ENCODE assay signal across 10 mouse cellular contexts in the genomic region with DNA sequence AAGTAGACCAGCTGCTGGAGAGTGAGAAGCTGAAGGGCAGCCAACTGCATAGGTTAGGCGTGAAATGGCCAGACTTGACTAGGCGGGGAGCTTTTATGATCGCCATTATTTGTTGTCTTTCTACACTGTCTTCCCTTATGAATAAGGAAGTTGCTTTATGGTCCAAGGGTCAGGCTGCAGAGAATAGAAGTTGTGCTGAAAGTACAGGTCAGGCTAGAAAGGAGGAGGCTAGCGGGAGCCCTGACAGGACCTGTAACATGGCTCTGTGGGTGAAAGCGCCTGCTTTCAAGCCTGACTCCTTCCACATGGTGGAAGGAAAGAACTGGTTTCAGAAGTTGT. TPM values are rescaled to one million over a fixed set of nuclear protein-coding genes. Genes with fewer than 3 reads are reported as not detected.
DNase-seq lines count a peak whose midpoint lies in the region; ATAC-seq lines count a peak whose summit lies in the region.
"Had no signal": no experiment of that assay in that cellular context is flagged by ENCODE, and none has a peak within 500 bp of the region (broad histone marks: within the 10 kb centered on the region; RNA-seq: fewer than 3 reads in every experiment).

No protein-coding gene starts in this region.

- no peak overlapping the region for H3K4me3 ChIP-seq in forebrain, embryonic 15.5 days
- H3K4me3 ChIP-seq in forebrain, embryonic 12.5 days (replicated peaks) = no peak overlapping the region
- H3K4me3 ChIP-seq in liver, embryonic 15.5 days (replicated peaks) = no peak overlapping the region
- no peak overlapping the region for H3K4me3 ChIP-seq in liver, embryonic 11.5 days (ENCODE audit: low read depth, low read length)
- H3K4me3 ChIP-seq in hindbrain, embryonic 16.5 days (ENCODE audit: low read length) = no peak overlapping the region
- H3K4me3 ChIP-seq in neural tube, embryonic 13.5 days = no peak overlapping the region
- H3K4me3 ChIP-seq: heart, embryonic 10.5 days had no signal

- peak overlapping the region; percentile 68 for H3K27ac ChIP-seq in forebrain, embryonic 15.5 days (replicated peaks)
- H3K27ac ChIP-seq in forebrain, embryonic 12.5 days = no peak overlapping the region
- H3K27ac ChIP-seq in liver, embryonic 15.5 days (replicated peaks) = 0 out of 2 replicates have a peak overlapping the region, but pooled peaks have one; percentile 38
- no peak overlapping the region; the same call in 1 of the 2 replicates for H3K27ac ChIP-seq in liver, embryonic 11.5 days (ENCODE audit: low read depth, low read length)
- peak overlapping the region; percentile 61 for H3K27ac ChIP-seq in hindbrain, embryonic 16.5 days (ENCODE audit: low read depth, low read length)
- H3K27ac ChIP-seq in neural tube, embryonic 13.5 days (replicated peaks) = peak overlapping the region; percentile 79
- H3K27ac ChIP-seq: heart, embryonic 10.5 days had no signal

- no peak for DNase-seq in liver, embryonic 11.5 days (ENCODE audit: low spot score)
- DNase-seq in B cell, adult 2 months = no peak
- DNase-seq in right cerebral cortex, adult 2 months (ENCODE audit: low spot score in 2 of 2) = no peak
- DNase-seq: right cerebral cortex, adult 18-20 months had no signal

- H3K27me3 ChIP-seq in forebrain, embryonic 15.5 days = no peaks in the 10 kb centered on the region
- H3K27me3 ChIP-seq in forebrain, embryonic 12.5 days = no peaks in the 10 kb centered on the region
- H3K27me3 ChIP-seq in liver, embryonic 15.5 days = no peaks in the 10 kb centered on the region
- H3K27me3 ChIP-seq in liver, embryonic 11.5 days (replicated peaks; ENCODE audit: control insufficient read depth, insufficient read depth, low read length) = no peaks in the 10 kb centered on the region
- H3K27me3 ChIP-seq in hindbrain, embryonic 16.5 days (replicated peaks; ENCODE audit: control insufficient read depth, insufficient read depth, low read length) = no peaks in the 10 kb centered on the region
- no peaks in the 10 kb centered on the region for H3K27me3 ChIP-seq in neural tube, embryonic 13.5 days

- no peaks in the 10 kb centered on the region for H3K9me3 ChIP-seq in forebrain, embryonic 15.5 days
- H3K9me3 ChIP-seq in forebrain, embryonic 12.5 days = no peaks in the 10 kb centered on the region
- no peaks in the 10 kb centered on the region for H3K9me3 ChIP-seq in liver, embryonic 15.5 days (replicated peaks)
- no peaks in the 10 kb centered on the region for H3K9me3 ChIP-seq in liver, embryonic 11.5 days (ENCODE audit: control insufficient read depth, low read length)
- H3K9me3 ChIP-seq in hindbrain, embryonic 16.5 days (ENCODE audit: control insufficient read depth, low read length) = no peaks in the 10 kb centered on the region
- no peaks in the 10 kb centered on the region for H3K9me3 ChIP-seq in neural tube, embryonic 13.5 days
- H3K9me3 ChIP-seq: heart, embryonic 10.5 days had no signal

- H3K4me2 ChIP-seq in forebrain, embryonic 15.5 days (replicated peaks) = no peak overlapping the region
- no peak overlapping the region for H3K4me2 ChIP-seq in forebrain, embryonic 12.5 days
- H3K4me2 ChIP-seq in liver, embryonic 15.5 days = peak overlapping the region; percentile 7; the same call in 1 of the 2 replicates
- no peak overlapping the region for H3K4me2 ChIP-seq in liver, embryonic 11.5 days
- 0 out of 2 replicates have a peak overlapping the region, but pooled peaks have one; percentile 16 for H3K4me2 ChIP-seq in hindbrain, embryonic 16.5 days (ENCODE audit: low read length)
- H3K4me2 ChIP-seq in neural tube, embryonic 13.5 days = no peak overlapping the region

- peaks cover 6% of the 10 kb centered on the region; the same call in 1 of the 2 replicates for H3K4me1 ChIP-seq in forebrain, embryonic 15.5 days
- H3K4me1 ChIP-seq in forebrain, embryonic 12.5 days = no peaks in the 10 kb centered on the region
- H3K4me1 ChIP-seq in liver, embryonic 15.5 days (replicated peaks) = peaks cover 9% of the 10 kb centered on the region; the same call in 1 of the 2 replicates
- H3K4me1 ChIP-seq in liver, embryonic 11.5 days (replicated peaks; ENCODE audit: control insufficient read depth, insufficient read depth, low read length) = peaks cover 3% of the 10 kb centered on the region; the same call in 1 of the 2 replicates
- peaks cover 13% of the 10 kb centered on the region for H3K4me1 ChIP-seq in hindbrain, embryonic 16.5 days (ENCODE audit: control insufficient read depth, insufficient read depth, low read depth, low read length)
- peaks cover 22% of the 10 kb centered on the region for H3K4me1 ChIP-seq in neural tube, embryonic 13.5 days (replicated peaks)
- H3K4me1 ChIP-seq: heart, embryonic 10.5 days had no signal

- WGBS in forebrain, embryonic 15.5 days = 72% methylated on average over 5 of the region's 5 CpGs
- 88% methylated on average over 5 of the region's 5 CpGs for WGBS in forebrain, embryonic 12.5 days
- WGBS in liver, embryonic 15.5 days (ENCODE audit: insufficient replicate concordance) = 81% methylated on average over 5 of the region's 5 CpGs
- 76% methylated on average over 5 of the region's 5 CpGs for WGBS in liver, embryonic 11.5 days
- 71% methylated on average over 5 of the region's 5 CpGs for WGBS in hindbrain, embryonic 16.5 days
- 42% methylated on average over 5 of the region's 5 CpGs for WGBS in neural tube, embryonic 13.5 days

- 0 out of 2 replicates have a peak, but pooled peaks have one; percentile 19 for ATAC-seq in forebrain, embryonic 15.5 days (replicated peaks)
- ATAC-seq in forebrain, embryonic 12.5 days (ENCODE audit: low FRiP score) = no peak
- ATAC-seq in liver, embryonic 15.5 days (ENCODE audit: insufficient read depth) = 0 out of 2 replicates have a peak, but pooled peaks have one; percentile 31
- ATAC-seq in liver, embryonic 11.5 days (replicated peaks; ENCODE audit: low FRiP score) = no peak
- no peak for ATAC-seq in hindbrain, embryonic 16.5 days
- no peak for ATAC-seq in neural tube, embryonic 13.5 days (ENCODE audit: low read depth)

- no peak overlapping the region for H3K9ac ChIP-seq in forebrain, embryonic 15.5 days (replicated peaks)
- H3K9ac ChIP-seq in forebrain, embryonic 12.5 days = no peak overlapping the region
- no peak overlapping the region for H3K9ac ChIP-seq in liver, embryonic 15.5 days
- no peak overlapping the region for H3K9ac ChIP-seq in liver, embryonic 11.5 days (ENCODE audit: low read depth, low read length)
- no peak overlapping the region for H3K9ac ChIP-seq in hindbrain, embryonic 16.5 days (ENCODE audit: low read depth, low read length)
- no peak overlapping the region for H3K9ac ChIP-seq in neural tube, embryonic 13.5 days

- H3K36me3 ChIP-seq in forebrain, embryonic 15.5 days = peaks cover 72% of the 10 kb centered on the region
- H3K36me3 ChIP-seq in forebrain, embryonic 12.5 days (replicated peaks) = peaks cover 91% of the 10 kb centered on the region
- peaks cover 32% of the 10 kb centered on the region for H3K36me3 ChIP-seq in liver, embryonic 15.5 days (replicated peaks)
- peaks cover 22% of the 10 kb centered on the region; the same call in 1 of the 2 replicates for H3K36me3 ChIP-seq in liver, embryonic 11.5 days (ENCODE audit: control insufficient read depth, insufficient read depth, low read length)
- peaks cover 36% of the 10 kb centered on the region for H3K36me3 ChIP-seq in hindbrain, embryonic 16.5 days (ENCODE audit: control insufficient read depth, insufficient read depth, low read length)
- peaks cover 92% of the 10 kb centered on the region for H3K36me3 ChIP-seq in neural tube, embryonic 13.5 days

RNA-seq across cellular contexts. Expression of gene Setd7, which starts 28.4 kb away (rescaled TPM):
- polyA plus RNA-seq in forebrain, embryonic 15.5 days (2015; fragmentation: Nextera tagmentation; extraction: Ambion mirVana) = 4.4 and 5.5 TPM in 2 replicates
- polyA plus RNA-seq in forebrain, embryonic 12.5 days (2016; fragmentation: Nextera tagmentation; extraction: Ambion mirVana) = 4.4 and 5.5 TPM in 2 replicates
- polyA plus RNA-seq in liver, embryonic 15.5 days (2015; fragmentation: Nextera tagmentation; extraction: Ambion mirVana) = 0.45 and 0.46 TPM in 2 replicates
- 2.3 and 2.4 TPM in 2 replicates for polyA plus RNA-seq in liver, embryonic 11.5 days (2014; fragmentation: Nextera tagmentation; extraction: Ambion mirVana)
- 2.1 and 2.7 TPM in 2 replicates for polyA plus RNA-seq in hindbrain, embryonic 16.5 days (2015; fragmentation: Nextera tagmentation; extraction: Ambion mirVana)
- 3.4 and 4.1 TPM in 2 replicates for polyA plus RNA-seq in neural tube, embryonic 13.5 days (2015; fragmentation: Nextera tagmentation; extraction: Ambion mirVana)

RNA-seq across cellular contexts. Expression of gene Rab33b, which starts 48.5 kb away (rescaled TPM):
- 26.6 and 27.8 TPM in 2 replicates for polyA plus RNA-seq in forebrain, embryonic 15.5 days (2015; fragmentation: Nextera tagmentation; extraction: Ambion mirVana)
- 19.2 and 20.0 TPM in 2 replicates for polyA plus RNA-seq in forebrain, embryonic 12.5 days (2016; fragmentation: Nextera tagmentation; extraction: Ambion mirVana)
- polyA plus RNA-seq in liver, embryonic 15.5 days (2015; fragmentation: Nextera tagmentation; extraction: Ambion mirVana) = 4.4 and 4.7 TPM in 2 replicates
- 9.4 and 10.1 TPM in 2 replicates for polyA plus RNA-seq in liver, embryonic 11.5 days (2014; fragmentation: Nextera tagmentation; extraction: Ambion mirVana)
- 29.2 and 32.0 TPM in 2 replicates for polyA plus RNA-seq in hindbrain, embryonic 16.5 days (2015; fragmentation: Nextera tagmentation; extraction: Ambion mirVana)
- 22.7 and 27.2 TPM in 2 replicates for polyA plus RNA-seq in neural tube, embryonic 13.5 days (2015; fragmentation: Nextera tagmentation; extraction: Ambion mirVana)

Comparison
In these comparisons a context has a peak if more than half of its experiments do, and no peak if none do; other contexts are left out.
1. ATAC-seq: peak in forebrain, embryonic 15.5 days (single experiment) and liver, embryonic 15.5 days (single experiment); none in forebrain, embryonic 12.5 days (single experiment), liver, embryonic 11.5 days (single experiment), hindbrain, embryonic 16.5 days (single experiment) and neural tube, embryonic 13.5 days (single experiment).
2. H3K27ac ChIP-seq: peak in forebrain, embryonic 15.5 days (single experiment), liver, embryonic 15.5 days (single experiment), hindbrain, embryonic 16.5 days (single experiment) and neural tube, embryonic 13.5 days (single experiment); none in forebrain, embryonic 12.5 days (single experiment) and liver, embryonic 11.5 days (single experiment).
3. H3K4me2 ChIP-seq: peak in liver, embryonic 15.5 days (single experiment) and hindbrain, embryonic 16.5 days (single experiment); none in forebrain, embryonic 15.5 days (single experiment), forebrain, embryonic 12.5 days (single experiment), liver, embryonic 11.5 days (single experiment) and neural tube, embryonic 13.5 days (single experiment).